Mouse (Mus musculus): ENCODE results near the gene Gm853. TPM values are rescaled to one million over a fixed set of nuclear protein-coding genes. Genes with fewer than 3 reads are reported as not detected.

Gm853 gene
- polyA plus RNA-seq, 1 experiment from 2014 or later = not detected

DNA sequence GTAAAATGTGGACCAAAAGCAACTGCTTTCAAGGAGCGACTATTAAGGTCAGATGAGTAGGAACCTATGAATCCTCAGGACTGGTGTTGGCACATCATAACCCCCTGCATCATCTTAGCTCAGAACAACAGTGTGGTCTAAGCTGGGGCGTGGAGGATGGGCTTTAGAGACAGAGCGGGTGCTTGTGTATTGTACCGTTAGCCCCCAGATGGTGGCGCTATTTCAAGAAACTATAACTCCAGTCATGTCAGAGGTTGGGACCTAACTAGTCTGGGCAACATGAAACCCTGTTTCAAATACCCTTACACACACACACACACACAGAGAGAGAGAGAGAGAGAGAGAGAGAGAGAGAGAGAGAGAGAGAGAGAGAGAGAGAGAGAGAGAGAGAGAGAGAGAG, 18.5 kb upstream of the Gm853 start:
- WGBS = 25% methylated on average over 5 of the region's 5 CpGs

DNA sequence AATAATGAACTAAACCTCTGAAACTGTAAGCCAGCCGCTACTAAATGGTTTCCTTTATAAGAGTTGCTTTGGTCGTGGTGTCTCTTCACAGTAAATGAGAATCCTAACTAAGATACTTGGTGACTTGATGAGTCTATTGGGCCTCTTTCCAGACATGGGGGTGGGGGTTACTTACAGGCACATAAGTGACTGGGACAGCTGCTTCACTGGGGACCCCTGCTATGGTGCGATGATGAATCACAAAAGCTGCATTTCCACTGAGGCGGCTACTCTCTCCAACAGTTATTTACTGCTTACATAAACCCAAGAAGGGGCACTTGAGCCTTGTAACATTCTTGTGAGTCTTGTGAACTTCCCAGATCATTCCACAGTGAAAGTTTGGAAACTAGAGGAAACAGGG, 15.4 kb upstream of the Gm853 start:
- no peak for ATAC-seq (replicated peaks; ENCODE audit: low FRiP score)
- Histone ChIP-seq H3K9ac (ENCODE audit: low read length) (no peak overlapping the region), H3K9me3 (ENCODE audit: control insufficient read depth, low read length) (no peaks in the 10 kb centered on the region), H3K4me3 (ENCODE audit: low read depth, low read length) (no peak overlapping the region), H3K4me1 (replicated peaks; ENCODE audit: control insufficient read depth, insufficient read depth, low read length) (no peaks in the 10 kb centered on the region), H3K27me3 (ENCODE audit: control insufficient read depth, insufficient read depth, low read length) (no peaks in the 10 kb centered on the region), H3K27ac (ENCODE audit: low read depth, low read length) (no peak overlapping the region), H3K36me3 (ENCODE audit: control insufficient read depth, insufficient read depth, low read length) (no peaks in the 10 kb centered on the region), H3K4me2 (ENCODE audit: low read depth, low read length, severe bottlenecking) (no peak overlapping the region)
- DNase-seq (ENCODE audit: low spot score) = no peak
- 89% methylated on average over 4 of the region's 4 CpGs for WGBS

More for the DNA sequence above, 18.5 kb upstream of the Gm853 start:
- Histone ChIP-seq H3K27ac (ENCODE audit: low read depth, low read length) (no peak overlapping the region), H3K9ac (ENCODE audit: low read length) (no peak overlapping the region), H3K9me3 (ENCODE audit: control insufficient read depth, low read length) (no peaks in the 10 kb centered on the region), H3K4me1 (replicated peaks; ENCODE audit: control insufficient read depth, insufficient read depth, low read length) (no peaks in the 10 kb centered on the region), H3K27me3 (ENCODE audit: control insufficient read depth, insufficient read depth, low read length) (no peaks in the 10 kb centered on the region), H3K36me3 (ENCODE audit: control insufficient read depth, insufficient read depth, low read length) (no peaks in the 10 kb centered on the region), H3K4me2 (ENCODE audit: low read depth, low read length, severe bottlenecking) (no peak overlapping the region), H3K4me3 (ENCODE audit: low read depth, low read length) (no peak overlapping the region)
- ATAC-seq (replicated peaks; ENCODE audit: low FRiP score) (no peak), DNase-seq (ENCODE audit: low spot score) (no peak)

DNA sequence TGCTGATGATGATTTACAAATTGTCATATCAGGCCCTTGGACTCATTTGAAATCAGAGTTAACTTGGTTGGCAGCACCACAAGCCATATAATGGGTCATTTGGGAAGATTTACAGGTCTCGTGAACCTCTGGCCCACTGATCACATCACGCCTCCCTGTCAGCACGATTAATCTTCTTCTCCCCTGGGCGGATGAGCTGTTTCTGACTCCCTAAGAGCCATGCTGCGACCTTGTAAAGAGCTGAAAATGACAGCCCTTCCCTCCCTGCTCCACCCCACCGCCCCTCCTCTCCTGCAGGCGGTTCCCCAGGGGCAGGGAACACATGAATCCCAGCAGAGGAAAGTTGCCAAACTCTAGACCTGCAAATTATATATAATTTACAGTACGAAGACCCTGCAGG, 14.2 kb upstream of the Gm853 start:
- H3K4me1 ChIP-seq (replicated peaks; ENCODE audit: control insufficient read depth, insufficient read depth, low read length) = no peaks in the 10 kb centered on the region
- no peaks in the 10 kb centered on the region for H3K9me3 ChIP-seq (ENCODE audit: control insufficient read depth, low read length)
- H3K27ac ChIP-seq (ENCODE audit: low read depth, low read length) = no peak overlapping the region
- H3K4me2 ChIP-seq (ENCODE audit: low read depth, low read length, severe bottlenecking) = no peak overlapping the region
- WGBS = 67% methylated on average over 8 of the region's 8 CpGs
- ATAC-seq (replicated peaks; ENCODE audit: low FRiP score) (no peak), DNase-seq (ENCODE audit: low spot score) (no peak)
- no peak overlapping the region for H3K4me3 ChIP-seq (ENCODE audit: low read depth, low read length)
- no peak overlapping the region for H3K9ac ChIP-seq (ENCODE audit: low read length)
- no peaks in the 10 kb centered on the region for H3K36me3 ChIP-seq (ENCODE audit: control insufficient read depth, insufficient read depth, low read length)
- H3K27me3 ChIP-seq (ENCODE audit: control insufficient read depth, insufficient read depth, low read length) = no peaks in the 10 kb centered on the region

DNA sequence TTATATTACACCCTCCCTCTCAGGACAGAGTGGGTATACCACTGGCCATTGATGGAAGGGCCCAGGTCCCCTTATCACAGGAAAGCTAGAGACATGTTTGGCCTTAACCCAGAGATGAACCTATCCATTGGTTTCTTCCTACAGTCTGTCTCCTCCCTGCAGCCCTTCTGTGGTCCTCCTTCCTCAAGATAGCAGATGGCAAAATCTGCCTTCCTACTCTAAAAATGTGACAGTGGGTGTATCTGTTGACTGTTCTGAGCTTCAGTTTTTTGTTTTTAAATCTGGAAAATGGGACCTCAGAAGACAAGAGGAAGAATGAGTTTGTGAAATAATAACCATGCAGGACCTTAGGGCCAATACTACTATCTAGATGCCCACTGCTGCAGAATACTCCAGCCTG, 1.9 kb upstream of the Gm853 start:
- ATAC-seq (replicated peaks; ENCODE audit: low FRiP score) (no peak), DNase-seq (ENCODE audit: low spot score) (no peak)
- Histone ChIP-seq H3K9ac (ENCODE audit: low read length) (no peak overlapping the region), H3K36me3 (ENCODE audit: control insufficient read depth, insufficient read depth, low read length) (no peaks in the 10 kb centered on the region), H3K9me3 (ENCODE audit: control insufficient read depth, low read length) (no peaks in the 10 kb centered on the region), H3K4me1 (replicated peaks; ENCODE audit: control insufficient read depth, insufficient read depth, low read length) (no peaks in the 10 kb centered on the region), H3K4me2 (ENCODE audit: low read depth, low read length, severe bottlenecking) (no peak overlapping the region), H3K4me3 (ENCODE audit: low read depth, low read length) (no peak overlapping the region), H3K27ac (ENCODE audit: low read depth, low read length) (no peak overlapping the region), H3K27me3 (ENCODE audit: control insufficient read depth, insufficient read depth, low read length) (no peaks in the 10 kb centered on the region)

DNA sequence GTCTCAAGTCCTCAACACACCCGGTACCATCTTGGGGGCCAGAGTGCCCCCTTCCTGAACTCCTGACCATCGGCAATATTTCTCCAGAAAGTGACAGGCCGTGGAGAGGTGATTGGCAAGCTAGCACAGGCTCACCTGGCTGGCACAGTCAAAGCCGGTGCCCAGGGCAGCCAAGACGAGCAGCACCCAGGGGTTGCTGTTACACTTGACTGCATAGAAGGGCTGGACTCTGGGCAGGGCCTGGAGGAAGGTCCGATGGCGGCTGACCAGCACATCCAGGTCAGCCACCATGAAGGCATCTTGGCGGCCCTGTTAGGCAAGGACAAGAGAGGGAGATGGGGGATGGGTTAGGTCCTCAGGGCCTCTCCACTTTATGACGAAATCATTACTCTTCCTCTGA, 2.0 kb downstream of the Gm853 start:
- ATAC-seq (replicated peaks; ENCODE audit: low FRiP score) (no peak), DNase-seq (ENCODE audit: low spot score) (no peak)
- Histone ChIP-seq H3K27ac (ENCODE audit: low read depth, low read length) (no peak overlapping the region), H3K4me2 (ENCODE audit: low read depth, low read length, severe bottlenecking) (no peak overlapping the region), H3K4me3 (ENCODE audit: low read depth, low read length) (no peak overlapping the region), H3K36me3 (ENCODE audit: control insufficient read depth, insufficient read depth, low read length) (no peaks in the 10 kb centered on the region), H3K27me3 (ENCODE audit: control insufficient read depth, insufficient read depth, low read length) (no peaks in the 10 kb centered on the region), H3K9me3 (ENCODE audit: control insufficient read depth, low read length) (no peaks in the 10 kb centered on the region), H3K9ac (ENCODE audit: low read length) (no peak overlapping the region), H3K4me1 (replicated peaks; ENCODE audit: control insufficient read depth, insufficient read depth, low read length) (no peaks in the 10 kb centered on the region)
- WGBS = 77% methylated on average over 9 of the region's 9 CpGs

DNA sequence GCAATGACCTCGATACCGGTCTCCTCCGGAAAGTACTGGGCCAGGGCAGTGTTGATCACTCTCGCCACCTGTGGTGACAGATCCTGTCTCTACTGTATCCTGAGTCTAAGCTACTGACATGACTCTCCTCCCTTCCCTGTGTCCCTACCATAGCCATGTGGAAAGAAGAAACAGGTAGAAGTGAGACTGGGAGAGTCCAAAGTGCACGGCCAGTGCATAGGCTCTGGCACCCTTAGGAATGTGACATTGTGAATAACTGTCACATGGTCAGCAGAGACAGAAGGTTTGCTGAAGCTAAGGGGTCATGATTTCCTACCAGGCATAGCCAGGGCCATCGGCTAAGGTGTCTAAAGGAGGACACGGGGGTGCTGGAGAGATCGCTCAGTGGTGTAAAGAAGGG, 6.8 kb downstream of the Gm853 start:
- Histone ChIP-seq H3K9ac (ENCODE audit: low read length) (no peak overlapping the region), H3K36me3 (ENCODE audit: control insufficient read depth, insufficient read depth, low read length) (no peaks in the 10 kb centered on the region), H3K27me3 (ENCODE audit: control insufficient read depth, insufficient read depth, low read length) (no peaks in the 10 kb centered on the region), H3K4me3 (ENCODE audit: low read depth, low read length) (no peak overlapping the region), H3K9me3 (ENCODE audit: control insufficient read depth, low read length) (no peaks in the 10 kb centered on the region), H3K4me2 (ENCODE audit: low read depth, low read length, severe bottlenecking) (no peak overlapping the region), H3K27ac (ENCODE audit: low read depth, low read length) (no peak overlapping the region), H3K4me1 (replicated peaks; ENCODE audit: control insufficient read depth, insufficient read depth, low read length) (no peaks in the 10 kb centered on the region)
- WGBS = 91% methylated on average over 8 of the region's 8 CpGs
- DNase-seq (ENCODE audit: low spot score) (no peak), ATAC-seq (replicated peaks; ENCODE audit: low FRiP score) (no peak)

DNA sequence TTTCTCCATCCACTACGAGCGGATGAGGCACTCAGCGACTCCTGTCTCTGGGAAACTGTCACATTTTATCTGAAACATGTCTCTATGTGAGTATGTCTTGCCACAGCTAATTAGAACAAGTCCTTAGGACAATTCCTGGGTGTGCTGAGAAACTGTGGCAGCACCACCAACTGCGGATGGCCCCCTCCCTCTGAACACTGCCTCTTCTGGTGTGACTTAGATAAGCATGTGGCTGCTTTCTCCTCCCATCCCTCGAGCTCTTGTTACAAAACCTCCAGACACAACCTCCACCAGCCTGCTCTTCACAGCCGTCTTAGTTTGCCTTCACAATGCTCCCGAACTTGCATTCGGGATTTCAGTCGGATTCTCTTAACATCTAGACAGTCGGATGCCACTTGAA, 8.3 kb downstream of the Gm853 start:
- 78% methylated on average over 10 of the region's 10 CpGs for WGBS
- ATAC-seq (replicated peaks; ENCODE audit: low FRiP score) = no peak

DNA sequence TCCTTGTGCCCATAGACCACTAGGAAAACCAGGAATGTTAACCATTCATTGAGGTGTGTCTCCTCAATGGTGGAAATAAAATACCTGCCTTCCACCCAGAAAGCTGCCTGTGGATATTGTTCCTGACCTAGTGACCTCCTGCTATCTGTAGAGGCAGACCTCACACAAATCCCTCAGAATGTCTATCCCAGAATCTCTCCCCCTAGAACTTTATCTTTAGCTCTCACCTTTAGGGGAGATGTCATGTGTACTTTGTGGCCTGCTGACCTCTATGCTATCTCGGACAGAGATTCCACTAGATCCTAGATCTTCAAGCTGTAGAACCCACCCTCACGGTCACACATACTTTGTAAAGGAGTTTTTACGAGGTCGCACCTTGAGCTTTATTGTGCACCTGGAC, 9.0 kb downstream of the Gm853 start:
- no peaks in the 10 kb centered on the region for H3K4me1 ChIP-seq (replicated peaks; ENCODE audit: control insufficient read depth, insufficient read depth, low read length)
- no peak overlapping the region for H3K4me3 ChIP-seq (ENCODE audit: low read depth, low read length)
- H3K9ac ChIP-seq (ENCODE audit: low read length) = no peak overlapping the region
- ATAC-seq (replicated peaks; ENCODE audit: low FRiP score) (no peak), DNase-seq (ENCODE audit: low spot score) (no peak)
- no peaks in the 10 kb centered on the region for H3K9me3 ChIP-seq (ENCODE audit: control insufficient read depth, low read length)
- no peaks in the 10 kb centered on the region for H3K36me3 ChIP-seq (ENCODE audit: control insufficient read depth, insufficient read depth, low read length)
- no peak overlapping the region for H3K4me2 ChIP-seq (ENCODE audit: low read depth, low read length, severe bottlenecking)
- H3K27me3 ChIP-seq (ENCODE audit: control insufficient read depth, insufficient read depth, low read length) = no peaks in the 10 kb centered on the region
- WGBS = 85% methylated on average over 4 of the region's 4 CpGs
- no peak overlapping the region for H3K27ac ChIP-seq (ENCODE audit: low read depth, low read length)

More for the DNA sequence above, 8.3 kb downstream of the Gm853 start:
- Histone ChIP-seq H3K4me2 (ENCODE audit: low read depth, low read length, severe bottlenecking) (no peak overlapping the region), H3K9ac (ENCODE audit: low read length) (no peak overlapping the region), H3K36me3 (ENCODE audit: control insufficient read depth, insufficient read depth, low read length) (no peaks in the 10 kb centered on the region), H3K4me1 (replicated peaks; ENCODE audit: control insufficient read depth, insufficient read depth, low read length) (no peaks in the 10 kb centered on the region), H3K4me3 (ENCODE audit: low read depth, low read length) (no peak overlapping the region), H3K27ac (ENCODE audit: low read depth, low read length) (no peak overlapping the region), H3K9me3 (ENCODE audit: control insufficient read depth, low read length) (no peaks in the 10 kb centered on the region), H3K27me3 (ENCODE audit: control insufficient read depth, insufficient read depth, low read length) (no peaks in the 10 kb centered on the region)
- no peak for DNase-seq (ENCODE audit: low spot score)

DNA sequence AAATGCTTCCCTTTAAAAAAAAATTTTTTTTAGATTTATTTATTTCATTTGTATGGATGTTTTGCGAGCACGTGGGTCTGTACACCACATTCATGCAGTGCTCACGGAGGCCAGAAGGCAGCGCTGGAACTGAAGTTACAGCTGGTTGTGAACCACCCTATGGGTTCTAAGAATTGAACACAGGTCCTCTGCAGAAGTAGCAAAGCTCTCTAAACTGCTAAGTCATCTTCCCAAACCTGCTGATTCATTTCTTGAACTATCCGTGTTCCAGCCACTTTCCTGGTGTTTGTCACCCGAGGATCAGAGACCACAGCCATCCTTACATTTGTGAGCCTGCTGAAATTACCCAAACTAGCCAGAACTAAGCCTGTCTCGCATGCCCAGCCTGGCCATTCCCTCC, 9.8 kb downstream of the Gm853 start:
- no peaks in the 10 kb centered on the region for H3K9me3 ChIP-seq (ENCODE audit: control insufficient read depth, low read length)
- no peak overlapping the region for H3K4me2 ChIP-seq (ENCODE audit: low read depth, low read length, severe bottlenecking)
- no peak for ATAC-seq (replicated peaks; ENCODE audit: low FRiP score)
- no peaks in the 10 kb centered on the region for H3K27me3 ChIP-seq (ENCODE audit: control insufficient read depth, insufficient read depth, low read length)
- no peak for DNase-seq (ENCODE audit: low spot score)
- WGBS = 79% methylated on average over 7 of the region's 7 CpGs
- no peak overlapping the region for H3K4me3 ChIP-seq (ENCODE audit: low read depth, low read length)
- H3K4me1 ChIP-seq (replicated peaks; ENCODE audit: control insufficient read depth, insufficient read depth, low read length) = no peaks in the 10 kb centered on the region
- no peak overlapping the region for H3K27ac ChIP-seq (ENCODE audit: low read depth, low read length)
- H3K9ac ChIP-seq (ENCODE audit: low read length) = no peak overlapping the region
- no peaks in the 10 kb centered on the region for H3K36me3 ChIP-seq (ENCODE audit: control insufficient read depth, insufficient read depth, low read length)
